In genomic region chr7:112779636-112780035, GRCm38 (mm10) we compare ENCODE assay signal across 10 mouse cellular contexts.
DNase-seq lines count a peak whose midpoint lies in the region; ATAC-seq and TF ChIP-seq lines count a peak whose summit lies in the region.
"Had no signal": no experiment of that assay in that cellular context is flagged by ENCODE, and none has a peak within 500 bp of the region (broad histone marks: within the 10 kb centered on the region; RNA-seq: fewer than 3 reads in every experiment).

No protein-coding gene starts in this region.

- no peak overlapping the region for H3K9ac ChIP-seq in ES-Bruce4 (ENCODE audit: low read depth, poor library complexity, severe bottlenecking)
- no peak overlapping the region for H3K9ac ChIP-seq in forebrain, embryonic 16.5 days (replicated peaks; ENCODE audit: low read depth, low read length)

- no peaks in the 10 kb centered on the region for H3K27me3 ChIP-seq in ES-Bruce4 (ENCODE audit: control insufficient read depth, insufficient read depth, low read length, poor library complexity, severe bottlenecking)
- H3K27me3 ChIP-seq in forebrain, embryonic 16.5 days (replicated peaks; ENCODE audit: control insufficient read depth, insufficient read depth, low read length) = no peaks in the 10 kb centered on the region
- H3K27me3 ChIP-seq in midbrain, embryonic 10.5 days (ENCODE audit: low read depth, poor library complexity, severe bottlenecking) = no peaks in the 10 kb centered on the region

- no peak for TF ChIP-seq EP300 in ES-Bruce4 (IDR thresholded peaks at IDR 0.05; ENCODE audit: insufficient read depth, low read depth, low read length)

- H3K9me3 ChIP-seq in ES-Bruce4 (replicated peaks; ENCODE audit: control insufficient read depth, insufficient read depth, low read length, poor library complexity, severe bottlenecking) = no peaks in the 10 kb centered on the region
- H3K9me3 ChIP-seq in forebrain, embryonic 16.5 days (ENCODE audit: control insufficient read depth, low read length) = no peaks in the 10 kb centered on the region
- peaks cover 5% of the 10 kb centered on the region; the same call in 1 of the 2 replicates for H3K9me3 ChIP-seq in midbrain, embryonic 10.5 days (replicated peaks)

- TF ChIP-seq CTCF in gastrocnemius, adult 2 months (IDR thresholded peaks at IDR 0.05) = no peak
- TF ChIP-seq CTCF in ES-Bruce4 (IDR thresholded peaks at IDR 0.05; ENCODE audit: low read depth, low read length) = no peak

- no peak overlapping the region for H3K4me3 ChIP-seq in gastrocnemius, adult 2 months
- H3K4me3 ChIP-seq in ES-Bruce4 (ENCODE audit: low read depth, low read length) = no peak overlapping the region
- no peak overlapping the region for H3K4me3 ChIP-seq in forebrain, embryonic 16.5 days (replicated peaks; ENCODE audit: low read length)
- no peak overlapping the region for H3K4me3 ChIP-seq in midbrain, embryonic 10.5 days

- H3K4me1 ChIP-seq in ES-Bruce4 (ENCODE audit: control insufficient read depth, insufficient read depth, low read length) = peaks cover 14% of the 10 kb centered on the region
- H3K4me1 ChIP-seq in forebrain, embryonic 16.5 days (replicated peaks; ENCODE audit: control insufficient read depth, insufficient read depth, low read length) = peaks cover 22% of the 10 kb centered on the region
- peaks cover 52% of the 10 kb centered on the region for H3K4me1 ChIP-seq in midbrain, embryonic 10.5 days

- TF ChIP-seq POLR2A in ES-Bruce4 (IDR thresholded peaks at IDR 0.05; ENCODE audit: insufficient read depth, low read length) = no peak

- intact Hi-C loops in gastrocnemius, adult 2 months (cut with DNase I) = no loop called here

- whole genome bisulfite sequencing in forebrain, embryonic 16.5 days = 39% methylated on average over 6 of the region's 6 CpGs
- 47% methylated on average over 6 of the region's 6 CpGs for WGBS in midbrain, embryonic 10.5 days

- no peaks in the 10 kb centered on the region for H3K36me3 ChIP-seq in ES-Bruce4 (ENCODE audit: control insufficient read depth, insufficient read depth, low read length, poor library complexity, severe bottlenecking)
- H3K36me3 ChIP-seq in forebrain, embryonic 16.5 days (ENCODE audit: control insufficient read depth, insufficient read depth) = no peaks in the 10 kb centered on the region
- peaks cover 14% of the 10 kb centered on the region for H3K36me3 ChIP-seq in midbrain, embryonic 10.5 days

- no peak overlapping the region for H3K4me2 ChIP-seq in forebrain, embryonic 16.5 days (ENCODE audit: low read length)

- no peak for DNase-seq in gastrocnemius, adult 2 months
- DNase-seq in gastrocnemius, postnatal 10 days = no peak
- DNase-seq in midbrain, embryonic 10.5 days (ENCODE audit: low spot score) = no peak
- DNase-seq in layer of hippocampus, adult 11-12 months (ENCODE audit: low spot score) = no peak
- DNase-seq in B cell, adult 2 months = no peak
- DNase-seq: kidney, adult 11 months; lung, postnatal 4 days had no signal

- ATAC-seq in forebrain, embryonic 16.5 days = peak; percentile 71
- no peak for ATAC-seq in granulocyte monocyte progenitor cell, adult 5-6 weeks (replicated peaks; ENCODE audit: poor library complexity, severe bottlenecking)

- H3K27ac ChIP-seq in gastrocnemius, adult 2 months = peak overlapping the region; percentile 40; the same call in 1 of the 2 replicates
- H3K27ac ChIP-seq in ES-Bruce4 (ENCODE audit: insufficient read depth, low read length) = 0 out of 2 replicates have a peak overlapping the region, but pooled peaks have one; percentile 69
- no peak overlapping the region for H3K27ac ChIP-seq in forebrain, embryonic 16.5 days (ENCODE audit: low read length)
- H3K27ac ChIP-seq in midbrain, embryonic 10.5 days (replicated peaks) = peak overlapping the region; percentile 35
